8 mouse cellular contexts compared by ENCODE assay signal in genomic region chr9:19621843-19622822, GRCm38 (mm10). TPM values are rescaled to one million over a fixed set of nuclear protein-coding genes. Genes with fewer than 3 reads are reported as not detected.
DNase-seq lines count a peak whose midpoint lies in the region; ATAC-seq and TF ChIP-seq lines count a peak whose summit lies in the region.

Gene Zfp317 (plus strand): TSS chr9:19622102.

- no peaks in the 10 kb centered on the region for H3K9me3 ChIP-seq in embryonic facial prominence, embryonic 14.5 days (ENCODE audit: control insufficient read depth, low read length)
- H3K9me3 ChIP-seq in limb, embryonic 13.5 days, result no peaks in the 10 kb centered on the region
- H3K9me3 ChIP-seq in midbrain, embryonic 16.5 days (replicated peaks; ENCODE audit: control insufficient read depth, low read length, poor library complexity, severe bottlenecking), result no peaks in the 10 kb centered on the region

- peak within 1 kb of the TSS; percentile 65 for H3K4me3 ChIP-seq in embryonic facial prominence, embryonic 14.5 days (ENCODE audit: low read depth, low read length)
- peak within 1 kb of the TSS; percentile 63 for H3K4me3 ChIP-seq in heart, adult 2 months
- H3K4me3 ChIP-seq in limb, embryonic 13.5 days, result peak within 1 kb of the TSS; percentile 60
- peak within 1 kb of the TSS; percentile 54 for H3K4me3 ChIP-seq in midbrain, embryonic 16.5 days (ENCODE audit: low read depth, low read length)

- ATAC-seq in embryonic facial prominence, embryonic 14.5 days (ENCODE audit: low read depth), result peak; percentile 98
- peak; percentile 98 for ATAC-seq in limb, embryonic 13.5 days (ENCODE audit: low FRiP score, low read depth)
- ATAC-seq in midbrain, embryonic 16.5 days, result peak; percentile 99

- peak; percentile 99 for DNase-seq in 3T3-L1 (ENCODE audit: low read depth, low spot score)
- peak; percentile 25 to 73 for DNase-seq in adrenal gland, postnatal 4 days (ENCODE audit: low spot score in 2 of 2)
- DNase-seq in embryonic facial prominence, embryonic 14.5 days (ENCODE audit: low spot score), result peak; percentile 100
- DNase-seq in heart, adult 2 months, result peak; percentile 84 to 93
- DNase-seq in kidney, adult 8-10 months, result peak; percentile 93 to 98
- peak; percentile 64 to 85 for DNase-seq in spleen, postnatal 10 days (ENCODE audit: low spot score in 2 of 2)

- H3K36me3 ChIP-seq in embryonic facial prominence, embryonic 14.5 days (ENCODE audit: control insufficient read depth, insufficient read depth, low read length), result peaks cover 13% of the 10 kb centered on the region; the same call in 1 of the 2 replicates
- H3K36me3 ChIP-seq in heart, adult 2 months (ENCODE audit: control insufficient read depth, insufficient read depth, low read length), result peaks cover 4% of the 10 kb centered on the region; the same call in 1 of the 2 replicates
- peaks cover 12% of the 10 kb centered on the region; the same call in 1 of the 2 replicates for H3K36me3 ChIP-seq in limb, embryonic 13.5 days
- 0 out of 2 replicates have a peak, but pooled peaks cover 3% of the 10 kb centered on the region for H3K36me3 ChIP-seq in midbrain, embryonic 16.5 days (ENCODE audit: control insufficient read depth, insufficient read depth, low read length)

- WGBS in embryonic facial prominence, embryonic 14.5 days, result 2% methylated on average over 35 of the region's 35 CpGs
- 1% methylated on average over 35 of the region's 35 CpGs for WGBS in heart, adult 2 months
- 2% methylated on average over 35 of the region's 35 CpGs for WGBS in limb, embryonic 13.5 days
- 2% methylated on average over 35 of the region's 35 CpGs for WGBS in midbrain, embryonic 16.5 days

- H3K4me2 ChIP-seq in embryonic facial prominence, embryonic 14.5 days (ENCODE audit: low read depth, low read length), result peak within 1 kb of the TSS; percentile 49
- peak within 1 kb of the TSS; percentile 55 for H3K4me2 ChIP-seq in limb, embryonic 13.5 days (replicated peaks)
- H3K4me2 ChIP-seq in midbrain, embryonic 16.5 days (ENCODE audit: low read length), result peak within 1 kb of the TSS; percentile 43

- TF ChIP-seq EP300 in heart, adult 2 months (IDR thresholded peaks at IDR 0.05; ENCODE audit: insufficient read depth, low read depth, low read length), result peak; percentile 71; the same call in 1 of the 2 replicates

- intact Hi-C loops in heart, adult 2 months (cut with DNase I), result no loop called here

- peak within 1 kb of the TSS; percentile 75 for H3K9ac ChIP-seq in embryonic facial prominence, embryonic 14.5 days (ENCODE audit: low read depth, low read length)
- H3K9ac ChIP-seq in heart, adult 2 months (ENCODE audit: low read depth, low read length), result peak within 1 kb of the TSS; percentile 76
- peak within 1 kb of the TSS; percentile 73 for H3K9ac ChIP-seq in limb, embryonic 13.5 days
- H3K9ac ChIP-seq in midbrain, embryonic 16.5 days (ENCODE audit: low read depth, low read length), result peak within 1 kb of the TSS; percentile 66

- H3K27ac ChIP-seq in embryonic facial prominence, embryonic 14.5 days (replicated peaks; ENCODE audit: low read depth, low read length), result peak within 1 kb of the TSS; percentile 87
- peak within 1 kb of the TSS; percentile 86 for H3K27ac ChIP-seq in heart, adult 2 months
- H3K27ac ChIP-seq in limb, embryonic 13.5 days, result peak within 1 kb of the TSS; percentile 79; the same call in 1 of the 2 replicates
- H3K27ac ChIP-seq in midbrain, embryonic 16.5 days (ENCODE audit: low read length), result peak within 1 kb of the TSS; percentile 83

- H3K27me3 ChIP-seq in embryonic facial prominence, embryonic 14.5 days (replicated peaks; ENCODE audit: control insufficient read depth, insufficient read depth, low read length), result no peaks in the 10 kb centered on the region
- no peaks in the 10 kb centered on the region for H3K27me3 ChIP-seq in heart, adult 2 months (ENCODE audit: control insufficient read depth, insufficient read depth, low read length)
- no peaks in the 10 kb centered on the region for H3K27me3 ChIP-seq in limb, embryonic 13.5 days
- H3K27me3 ChIP-seq in midbrain, embryonic 16.5 days (ENCODE audit: control insufficient read depth, insufficient read depth, low read depth, low read length), result no peaks in the 10 kb centered on the region

- H3K79me2 ChIP-seq in heart, adult 2 months (replicated peaks; ENCODE audit: control insufficient read depth, insufficient read depth, low read length), result no peaks in the 10 kb centered on the region; the same call in 1 of the 2 replicates

- TF ChIP-seq POLR2A in heart, adult 2 months (IDR thresholded peaks at IDR 0.05; ENCODE audit: insufficient read depth, low read depth, low read length), result peak; percentile 80

- no peak for TF ChIP-seq CTCF in heart, adult 2 months (IDR thresholded peaks at IDR 0.05)

- no peaks in the 10 kb centered on the region for H3K4me1 ChIP-seq in embryonic facial prominence, embryonic 14.5 days (ENCODE audit: control insufficient read depth, insufficient read depth, low read length)
- H3K4me1 ChIP-seq in heart, adult 2 months (ENCODE audit: control insufficient read depth, insufficient read depth, low read length), result no peaks in the 10 kb centered on the region
- no peaks in the 10 kb centered on the region for H3K4me1 ChIP-seq in limb, embryonic 13.5 days
- no peaks in the 10 kb centered on the region for H3K4me1 ChIP-seq in midbrain, embryonic 16.5 days (ENCODE audit: control insufficient read depth, insufficient read depth, low read length)

RNA-seq across cellular contexts. Expression of gene Zfp317, which starts in this region (rescaled TPM):
- 10 to 100 TPM; 21.9 to 25.3 TPM for total RNA-seq in adrenal gland, postnatal 4 days (2021)
- polyA plus RNA-seq in embryonic facial prominence, embryonic 14.5 days (2014; fragmentation: Nextera tagmentation; extraction: Ambion mirVana), result 19.2 and 22.1 TPM in 2 replicates
- total RNA-seq in heart, adult 2 months (2021), result 10 to 100 TPM; 14.2 to 14.8 TPM
- polyA plus RNA-seq in heart, adult 2 months (2012; rRNA removed), result 7.2 and 12.7 TPM in 2 replicates
- polyA plus RNA-seq in limb, embryonic 13.5 days (2015; fragmentation: Nextera tagmentation; extraction: Ambion mirVana), result 32.8 and 33.4 TPM in 2 replicates
- 38.1 and 43.9 TPM in 2 replicates for polyA plus RNA-seq in midbrain, embryonic 16.5 days (2015; fragmentation: Nextera tagmentation; extraction: Ambion mirVana)

Comparison
In these comparisons a context has a peak if more than half of its experiments do, and no peak if none do; other contexts are left out.
1. Peak in every context shown above with its lines: DNase-seq, ATAC-seq, H3K4me3 ChIP-seq and H3K27ac ChIP-seq.
2. DNase-seq: peak in every context shown above with its lines; median percentile 100 in embryonic facial prominence, embryonic 14.5 days; 99 in 3T3-L1; 96 in kidney, adult 8-10 months; 88 in heart, adult 2 months; 74 in spleen, postnatal 10 days; 49 in adrenal gland, postnatal 4 days.